Mouse (Mus musculus) spleen, postnatal 4 days (tissue): ENCODE measurements around the gene Abcc1.

ENCODE experiments used
- DNase-seq, 2 experiments: peaks; one replicate each; pipeline ENCODE4 v3.0.0; 2022; ENCODE audit warnings: low spot score in 2 of 2

Abcc1 gene

DNA sequence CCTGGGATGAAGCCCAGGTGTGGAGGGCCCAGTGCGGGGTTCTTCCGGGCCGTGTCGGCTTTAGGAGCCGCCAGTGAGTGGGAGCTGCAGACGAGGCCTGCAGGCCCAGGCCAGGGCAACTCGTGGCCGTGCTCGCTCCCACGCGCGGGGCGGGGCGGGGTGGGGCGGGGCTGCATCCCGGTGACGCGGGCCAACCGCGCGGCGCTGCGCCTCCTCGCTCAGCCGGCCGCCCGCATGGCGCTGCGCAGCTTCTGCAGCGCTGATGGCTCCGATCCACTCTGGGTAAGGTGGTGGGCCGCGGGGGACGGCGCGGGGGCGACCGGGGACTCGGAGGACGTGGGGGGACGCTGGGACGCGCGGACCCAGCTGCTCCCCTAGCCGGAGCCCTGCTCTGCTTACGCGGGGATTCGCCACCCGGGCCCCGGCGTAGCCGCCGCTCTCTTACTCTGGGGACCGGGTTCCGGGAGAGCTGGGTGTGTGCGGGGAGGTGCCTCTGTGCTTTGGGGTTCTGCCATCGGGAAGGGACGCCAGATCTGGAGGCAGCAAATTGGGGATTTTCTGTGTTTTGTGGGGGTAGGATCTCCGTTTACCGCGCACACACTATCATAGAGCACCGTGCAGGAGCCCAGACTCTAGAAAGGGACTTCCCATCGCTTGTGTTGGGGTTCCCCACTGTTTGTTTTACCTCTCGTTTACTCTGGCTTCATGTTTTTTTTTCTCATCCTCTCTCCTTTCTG, at the start of gene Abcc1:
Abcc1 (plus strand) TSS at position 197 of the 737 bp plus-strand sequence.
- peak; percentile 60 to 82 for DNase-seq

DNA sequence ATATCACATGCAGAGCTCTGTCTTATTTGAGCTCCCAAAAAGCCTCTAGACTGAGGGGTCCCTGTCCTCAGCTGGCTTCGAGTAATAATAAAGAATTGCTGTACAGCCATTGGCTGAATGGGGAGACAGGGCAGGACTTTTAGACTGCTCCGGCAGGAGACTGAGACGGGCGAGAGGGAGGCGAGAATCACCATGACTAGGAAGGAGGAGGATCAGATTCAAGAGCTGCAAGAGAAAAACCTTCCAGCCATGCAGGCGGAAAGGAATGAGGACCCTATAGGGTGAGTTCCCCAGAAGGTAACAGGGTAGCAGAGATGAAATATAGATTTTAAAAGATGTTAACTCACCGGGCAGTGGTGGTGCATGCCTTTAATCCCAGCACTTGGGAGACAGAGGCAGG, 48.4 kb upstream of the Abcc1 start:
- peak in 1 of 2 experiments; percentile 51 for DNase-seq

DNA sequence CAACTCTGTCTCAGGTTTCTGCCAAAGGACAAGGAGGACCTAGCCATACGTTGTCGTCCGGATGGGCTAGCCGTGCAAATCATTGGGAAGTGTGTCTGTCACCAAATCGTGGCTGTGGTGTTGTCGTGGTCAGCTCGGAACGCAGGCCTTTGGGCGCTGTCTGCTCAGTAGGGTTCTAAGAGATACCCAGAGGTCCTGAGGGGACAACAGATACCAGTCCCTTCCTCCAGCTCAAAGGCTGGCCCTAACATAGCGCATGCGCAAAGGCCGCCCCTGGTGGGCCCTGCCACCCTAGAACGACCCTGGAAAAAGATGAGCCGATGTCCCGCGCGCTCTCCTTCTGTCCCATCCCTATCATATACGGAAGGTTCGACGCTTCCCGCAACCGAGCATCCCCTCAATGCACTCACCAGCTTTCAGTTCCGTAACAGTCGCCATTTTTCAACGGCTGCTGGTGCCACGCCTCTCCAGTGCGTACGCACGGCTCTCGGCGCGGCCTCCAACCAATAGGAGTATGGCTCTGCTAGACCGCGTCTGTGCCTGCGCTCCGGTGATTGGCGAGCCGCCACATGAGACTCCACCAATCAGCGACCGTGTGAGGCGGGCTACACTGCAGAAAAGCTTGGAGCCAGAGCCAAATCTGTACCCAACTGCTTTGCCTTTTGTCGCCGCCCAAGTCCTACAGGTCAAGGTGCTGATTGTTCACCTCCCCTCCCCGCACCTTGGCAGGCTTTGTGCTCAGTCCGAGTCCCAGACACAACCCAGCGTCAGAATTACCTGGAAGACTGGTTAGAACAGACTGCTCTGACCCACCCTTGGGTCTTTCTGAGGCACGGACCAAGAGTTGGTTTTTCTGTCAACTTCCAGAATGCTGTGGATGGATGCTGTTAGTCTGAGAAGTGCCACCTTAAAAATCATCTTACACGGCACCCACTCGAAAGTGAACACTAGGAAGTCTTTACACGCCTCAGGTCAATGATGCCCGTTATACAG, 44.2 kb upstream of the Abcc1 start, which contains the start of gene Fopnl:
Fopnl (minus strand) TSS at position 522 of the 993 bp plus-strand sequence.
- DNase-seq, result peak; percentile 95 to 97

DNA sequence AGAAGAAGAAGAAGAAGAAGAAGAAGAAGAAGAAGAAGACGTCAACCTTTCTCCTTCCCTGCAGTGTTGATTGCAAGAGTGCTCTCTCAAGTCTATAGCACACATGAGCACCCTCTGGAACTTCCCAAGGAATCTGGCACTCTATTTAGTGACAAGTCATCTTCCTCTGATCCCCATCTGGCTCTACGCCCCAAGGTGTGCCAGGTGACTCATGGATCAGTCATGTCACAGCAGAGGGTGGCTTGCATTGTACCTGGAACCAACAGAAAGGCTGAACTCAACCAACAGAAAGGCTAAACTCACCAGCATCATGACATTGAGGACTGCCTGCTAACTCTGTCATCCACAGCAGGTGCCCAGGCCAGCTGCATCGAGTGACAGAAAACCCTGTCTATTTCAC, 41.7 kb upstream of the Abcc1 start:
- DNase-seq, result no peak

DNA sequence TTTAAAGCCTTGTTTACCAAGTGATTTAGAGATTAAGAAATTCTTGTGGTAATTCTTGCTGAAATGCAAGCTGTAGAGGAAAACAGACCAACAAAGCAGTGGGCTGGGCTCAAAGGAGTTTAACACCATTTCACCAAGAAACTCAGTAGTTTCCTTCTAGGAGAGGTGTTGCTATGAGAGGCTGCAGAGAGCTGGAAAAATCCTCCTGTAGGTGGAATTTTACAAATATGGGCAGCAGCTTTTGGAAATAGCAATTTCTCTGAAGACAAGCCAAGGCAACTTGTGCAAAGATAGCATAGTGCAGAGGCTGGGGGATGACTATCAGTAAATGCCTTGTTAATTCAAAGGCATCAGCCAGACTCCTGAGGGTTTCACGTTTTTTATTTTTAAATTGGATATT, 40.9 kb upstream of the Abcc1 start:
- no peak for DNase-seq

DNA sequence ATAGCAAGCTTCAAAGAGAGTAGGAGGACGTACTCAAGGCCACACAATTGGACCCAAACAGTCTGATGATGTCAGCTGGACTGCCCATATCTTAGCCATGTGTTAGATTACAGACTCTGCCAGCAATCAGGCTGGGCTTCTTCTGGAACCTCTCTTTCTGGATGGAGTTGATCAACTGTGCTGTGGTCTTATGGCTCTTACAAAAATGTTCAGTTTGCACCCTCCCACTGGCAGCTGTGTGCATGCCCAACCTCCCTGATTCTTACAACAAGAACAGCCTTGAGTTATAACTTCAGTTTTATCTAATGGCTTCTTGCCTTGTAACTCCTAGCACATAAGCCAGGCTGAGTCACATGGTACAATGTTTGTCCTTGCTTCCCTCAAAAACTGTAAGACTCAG, 33.2 kb upstream of the Abcc1 start:
- DNase-seq, result no peak

DNA sequence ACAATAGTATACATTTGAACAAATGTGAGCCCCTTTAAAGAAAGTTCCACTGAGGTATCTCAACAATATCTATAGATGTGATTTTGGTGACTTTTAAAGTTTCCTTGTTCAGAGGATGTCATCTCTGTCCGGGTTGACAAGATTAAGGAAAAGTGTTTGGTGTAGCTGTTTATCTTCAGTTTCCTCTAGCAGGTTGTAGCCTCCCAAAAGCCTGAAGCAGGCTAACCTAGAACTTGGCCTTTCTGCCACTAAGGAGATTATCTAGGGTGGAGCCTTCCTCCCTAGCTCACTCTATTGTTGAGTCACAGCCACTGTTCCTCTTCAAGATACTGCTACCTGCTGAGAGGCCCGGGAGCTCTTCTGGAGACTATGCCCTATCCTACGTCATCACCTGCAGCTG, 16.4 kb upstream of the Abcc1 start:
- no peak for DNase-seq

DNA sequence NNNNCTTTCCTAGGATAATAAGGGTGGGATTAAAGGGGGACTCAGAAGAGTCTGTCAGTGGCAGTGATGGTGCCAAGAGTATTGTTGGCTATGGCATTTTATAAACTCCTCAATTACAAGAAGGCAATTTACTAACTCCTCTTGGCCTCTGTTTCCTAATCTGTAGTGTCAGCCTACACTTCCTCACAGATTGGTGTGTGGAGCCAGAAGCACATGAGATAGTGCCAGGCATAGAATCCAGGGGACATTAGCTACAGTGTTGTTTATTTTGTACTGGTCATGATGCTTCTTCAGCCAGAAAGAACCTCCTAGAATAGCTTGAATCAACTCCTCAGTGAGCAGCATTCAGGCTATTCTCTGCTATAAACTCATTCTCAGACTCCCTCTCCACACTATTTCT, 9.8 kb upstream of the Abcc1 start:
- no peak for DNase-seq

DNA sequence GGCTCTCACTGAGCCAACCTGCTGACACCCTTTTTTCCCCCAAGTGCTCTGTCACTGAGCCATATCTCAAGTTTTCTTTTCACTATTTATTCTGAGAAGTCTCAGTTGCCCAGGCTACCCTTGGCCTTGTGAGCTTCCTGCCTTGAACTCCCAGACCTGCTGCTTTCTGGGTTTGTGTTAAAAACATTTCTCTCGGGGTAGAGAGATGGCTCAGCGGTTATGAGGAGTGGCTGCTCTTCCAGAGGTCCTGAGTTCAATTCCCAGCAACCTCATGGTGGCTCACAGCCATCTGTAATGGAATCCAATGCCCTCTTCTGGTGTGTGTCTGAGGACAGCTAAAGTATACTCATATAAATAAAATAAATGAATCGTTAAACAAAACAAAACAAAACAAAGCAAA, 9.1 kb upstream of the Abcc1 start:
- DNase-seq, result no peak

DNA sequence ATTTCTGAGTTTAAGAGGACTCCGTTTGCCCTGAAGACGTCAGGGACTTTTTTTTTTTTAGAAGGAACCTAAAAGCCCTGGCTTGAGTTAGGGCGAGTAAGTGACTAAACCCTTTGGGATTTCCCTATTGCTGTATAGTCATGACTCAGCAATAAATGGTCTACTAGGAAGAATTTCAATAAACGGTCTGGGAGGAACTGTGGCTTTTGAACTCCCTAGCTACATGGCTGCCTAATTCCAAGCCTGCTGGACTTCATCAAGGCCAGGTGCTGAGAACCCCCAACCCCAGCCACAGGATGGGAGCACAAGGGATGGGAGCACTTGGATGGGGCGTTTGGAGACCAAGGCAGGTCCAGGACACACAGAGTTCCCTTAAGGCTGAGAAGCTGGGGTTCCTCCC, 8.7 kb upstream of the Abcc1 start:
- no peak for DNase-seq

DNA sequence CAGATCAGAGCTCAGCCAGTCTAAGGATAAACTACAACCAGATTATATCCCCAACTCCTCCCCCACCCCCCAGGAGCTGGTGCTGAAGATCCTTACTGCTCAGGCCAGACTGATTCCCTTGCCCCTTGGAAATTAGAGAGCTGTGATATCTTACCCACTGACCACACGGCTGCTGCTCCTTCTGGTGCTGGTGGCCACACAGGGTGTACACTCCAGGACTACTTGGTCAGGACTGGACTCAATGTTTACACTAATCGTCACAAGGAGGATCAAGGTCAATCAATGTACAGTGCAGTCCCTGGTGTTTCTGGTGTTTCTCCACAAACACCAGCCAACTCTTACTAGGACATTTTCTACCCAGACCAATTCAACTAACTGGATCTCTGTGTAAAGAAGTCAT, 3.5 kb upstream of the Abcc1 start:
- DNase-seq, result no peak

DNA sequence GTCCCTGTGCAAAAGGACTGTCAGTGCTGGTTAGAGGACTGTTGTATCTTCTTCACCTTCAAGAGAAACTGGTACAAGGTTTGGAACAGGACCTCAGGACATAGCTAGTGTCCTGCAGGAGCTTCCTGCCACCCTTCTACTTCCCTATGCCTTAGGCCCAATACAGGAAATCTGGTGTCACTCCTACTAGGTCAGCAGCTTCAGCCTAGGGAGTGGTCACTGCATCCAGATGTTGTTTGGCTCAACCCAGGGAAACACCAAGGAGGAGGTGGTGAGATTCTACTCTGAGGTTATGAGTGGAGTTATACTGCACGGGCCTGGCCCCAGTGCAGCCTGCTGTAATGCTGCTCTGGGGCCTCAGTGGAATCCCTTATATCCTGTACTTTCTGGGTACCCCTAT, 2.8 kb upstream of the Abcc1 start:
- no peak for DNase-seq

DNA sequence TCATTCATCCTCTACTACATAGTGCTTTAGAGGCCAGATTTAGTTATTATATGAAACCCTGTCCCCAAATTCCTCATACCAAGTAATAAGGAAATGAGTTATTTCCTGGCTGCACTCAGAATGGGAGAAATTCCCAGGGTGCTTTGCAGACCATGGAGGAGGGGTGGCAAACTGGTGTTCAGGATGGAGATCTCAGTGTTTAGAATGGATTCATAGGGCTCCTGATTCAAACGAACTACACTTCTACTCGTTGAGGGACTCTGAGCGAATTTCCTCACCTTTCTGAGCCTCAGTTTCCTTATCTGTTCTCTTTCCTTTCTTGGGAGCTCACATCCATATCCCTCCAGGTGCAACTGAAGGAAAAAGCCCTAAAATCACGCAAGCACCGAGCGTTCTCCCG, 427 bp upstream of the Abcc1 start:
- DNase-seq, result no peak

DNA sequence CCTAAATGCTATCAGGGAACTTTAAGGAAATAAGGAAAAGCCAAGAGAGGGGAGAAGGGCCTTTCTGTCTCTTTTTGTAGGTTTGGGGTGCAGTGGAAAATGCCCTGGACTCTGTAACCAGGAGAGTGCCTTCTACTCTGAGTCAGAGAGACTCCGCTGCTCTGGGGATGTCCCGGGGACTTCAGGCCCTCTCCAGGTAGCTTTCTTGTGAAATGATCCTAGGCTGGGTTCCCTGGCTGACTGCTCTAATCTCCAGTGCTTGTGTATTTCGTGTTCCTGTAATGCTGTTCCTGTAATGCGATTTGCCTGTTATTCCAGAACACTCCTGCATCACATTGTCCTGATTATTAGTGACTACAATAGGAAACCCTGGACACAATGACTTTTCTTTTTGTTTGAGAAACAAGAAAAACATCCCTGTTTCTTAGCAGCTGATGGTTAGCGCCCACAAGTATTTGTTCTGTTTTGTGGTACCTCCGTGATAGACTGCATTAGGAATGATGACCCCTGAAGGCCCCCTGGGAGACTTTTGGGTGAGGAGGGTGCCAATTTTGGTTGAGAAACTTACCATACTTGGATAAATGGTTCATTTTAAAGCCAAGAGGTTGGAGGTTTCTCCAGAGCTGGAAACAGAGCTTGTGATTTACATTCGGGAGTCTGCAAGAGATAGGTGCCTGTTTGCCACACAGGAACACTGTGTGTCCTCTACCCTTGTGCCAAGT, 902 bp downstream of the Abcc1 start:
- DNase-seq, result no peak

DNA sequence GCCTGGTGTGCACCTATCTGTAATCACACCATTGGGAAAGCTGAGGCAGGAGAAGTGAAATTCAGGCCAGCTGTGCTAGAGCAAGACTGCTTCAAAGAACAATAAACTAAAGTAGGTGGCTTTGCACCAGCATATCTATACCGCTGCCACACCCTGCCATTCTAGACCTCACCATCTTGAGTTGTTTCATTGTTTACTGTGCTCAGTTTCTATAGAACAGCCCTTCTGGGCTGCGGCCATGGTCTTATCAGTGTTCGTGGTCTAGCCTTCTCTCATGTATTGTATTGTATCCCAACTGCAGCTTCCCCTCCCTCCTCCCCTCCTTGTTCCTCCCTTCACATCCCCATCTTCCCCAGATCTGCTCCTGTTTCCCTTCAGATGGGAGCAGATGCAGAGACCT, 2.1 kb downstream of the Abcc1 start:
- DNase-seq, result no peak

DNA sequence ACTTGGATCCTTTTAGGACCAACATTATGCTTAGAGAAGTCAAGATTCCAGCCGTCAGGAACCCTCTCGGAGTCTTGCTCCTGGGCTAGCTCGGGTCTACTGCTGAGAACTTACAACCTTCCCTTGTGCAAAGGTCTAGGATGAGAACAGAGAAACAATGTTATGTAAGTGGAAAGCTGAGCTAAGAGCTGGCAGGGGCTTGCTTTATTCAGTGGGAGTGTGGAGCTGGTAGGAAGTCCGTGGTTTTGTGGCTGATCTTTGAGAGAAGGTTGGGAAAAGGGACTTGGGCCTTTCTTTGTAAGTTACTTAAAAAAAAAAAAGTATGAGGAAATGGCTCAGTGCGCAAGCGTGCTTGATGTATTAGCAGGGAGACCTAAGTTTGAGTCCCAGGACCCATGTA, 2.7 kb downstream of the Abcc1 start:
- no peak for DNase-seq

DNA sequence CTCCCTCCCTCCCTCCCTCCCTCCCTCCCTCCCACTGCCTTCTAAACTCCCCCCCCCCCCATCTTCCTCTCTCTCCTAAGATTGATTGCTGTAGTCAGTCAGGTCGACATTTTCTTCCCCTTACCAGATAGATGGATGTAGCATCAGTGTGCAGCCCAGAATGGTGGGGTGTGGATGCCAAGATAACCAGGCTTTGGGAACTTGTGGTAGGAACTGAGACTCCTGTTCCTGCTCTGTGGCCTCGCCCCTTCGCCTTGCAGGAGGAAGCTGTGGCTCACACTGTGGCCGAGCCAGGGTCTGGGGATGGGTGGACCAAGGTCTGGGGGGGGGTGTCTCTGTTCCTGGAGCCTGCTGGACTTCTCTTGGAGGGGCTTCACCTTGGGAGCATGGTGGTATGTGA, 4.1 kb downstream of the Abcc1 start:
- DNase-seq, result no peak

DNA sequence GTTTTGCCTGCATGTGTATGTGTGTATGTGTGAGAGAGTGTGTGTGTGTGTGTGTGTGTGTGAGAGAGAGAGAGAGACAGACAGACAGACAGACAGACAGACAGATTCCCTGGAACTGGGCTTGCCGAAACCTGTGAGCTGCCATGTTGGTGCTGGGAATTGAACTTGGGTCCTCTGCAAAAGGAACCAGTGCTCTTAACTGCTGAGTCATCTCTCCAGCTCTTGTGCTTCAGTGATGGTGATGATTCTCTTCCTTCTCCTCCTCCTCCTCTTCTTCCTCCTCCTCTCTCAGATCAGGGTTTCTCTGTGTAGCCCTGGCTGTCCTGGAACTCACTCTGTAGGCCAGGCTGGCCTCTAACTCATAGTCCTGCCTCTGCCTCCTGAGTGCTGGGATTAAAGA, 4.7 kb downstream of the Abcc1 start:
- no peak for DNase-seq

DNA sequence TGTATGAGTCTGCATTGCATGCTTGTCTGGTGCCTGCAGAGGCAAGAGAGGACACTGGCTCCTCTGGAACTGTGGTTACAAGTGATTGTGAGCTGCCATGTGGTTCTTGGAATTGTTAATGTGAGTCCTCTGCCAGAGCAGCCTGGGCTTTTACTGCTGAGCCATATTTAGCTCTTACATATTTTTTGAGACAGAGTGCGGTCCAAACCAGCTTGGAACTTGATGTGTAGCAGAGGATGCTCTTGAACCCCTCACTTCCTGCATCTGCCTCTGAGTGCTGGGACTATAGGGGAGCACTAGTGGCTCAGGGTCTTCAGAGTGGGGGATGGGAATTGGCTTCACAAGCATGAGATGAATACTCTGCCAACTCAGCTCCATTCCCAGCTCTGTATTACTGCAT, 10.0 kb downstream of the Abcc1 start:
- no peak for DNase-seq

DNA sequence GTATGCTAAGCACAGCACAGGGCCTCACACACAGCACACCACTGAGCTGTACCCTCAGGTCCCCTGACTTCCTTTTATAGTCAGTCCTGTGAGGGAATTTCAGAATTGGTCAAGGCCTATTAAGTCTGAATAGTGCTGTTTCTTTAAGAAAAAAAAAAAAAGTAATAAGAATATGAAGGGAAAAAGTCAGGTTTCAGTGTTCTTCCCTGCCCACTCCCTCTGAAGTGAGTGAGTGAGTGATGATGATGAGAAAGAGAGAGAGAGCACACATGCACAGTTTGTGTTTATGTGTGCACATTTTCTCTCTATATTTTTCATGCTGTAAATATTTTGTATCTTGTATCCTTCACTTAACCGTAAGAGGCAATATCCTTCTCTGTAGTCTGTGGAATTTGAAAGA, 11.0 kb downstream of the Abcc1 start:
- DNase-seq, result no peak

DNA sequence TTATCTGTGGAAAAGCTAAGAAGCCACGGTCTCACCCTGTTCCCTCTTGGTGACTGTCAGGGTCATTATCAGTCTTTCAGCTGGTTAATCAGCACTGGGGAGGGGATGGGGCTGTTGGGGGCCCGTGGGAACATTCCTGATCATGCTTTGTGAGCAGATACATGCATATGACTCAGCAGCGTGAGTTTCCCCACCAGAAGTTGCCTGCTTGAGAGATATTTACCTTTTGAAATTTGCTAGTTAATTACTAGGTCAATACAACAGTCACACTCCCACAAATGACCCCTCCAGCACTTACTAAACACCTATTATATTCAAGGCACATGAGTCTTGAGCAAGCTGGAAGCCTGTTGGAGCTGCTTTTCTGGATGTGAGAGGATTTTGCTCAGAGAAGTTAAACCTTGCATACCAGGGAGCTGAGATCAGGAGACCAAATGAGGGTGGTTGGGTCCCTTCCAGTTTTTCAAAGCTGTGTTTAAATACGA, 11.5 kb downstream of the Abcc1 start:
- no peak for DNase-seq

DNA sequence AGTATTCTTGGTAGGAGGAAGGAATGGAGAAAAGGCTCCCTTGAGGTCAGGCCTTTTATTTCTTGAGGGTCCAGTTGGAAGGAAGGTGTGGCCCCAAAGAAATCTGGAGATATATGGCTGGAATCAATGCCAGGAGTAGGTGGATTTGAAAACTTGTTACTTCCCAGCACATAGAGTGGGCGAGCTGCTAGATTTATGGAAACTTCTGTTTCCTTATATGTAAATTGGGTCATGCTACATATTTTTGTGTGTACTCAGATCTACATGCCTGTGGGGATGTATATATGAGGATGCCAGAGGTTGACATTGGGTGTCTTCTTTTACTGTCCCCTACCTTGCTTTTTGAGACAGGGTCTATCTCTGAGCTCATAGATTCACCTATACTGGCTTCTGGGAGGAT, 14.6 kb downstream of the Abcc1 start:
- DNase-seq, result no peak
